Mouse (Mus musculus) stomach, adult 2 months (tissue): ENCODE results near the gene Hist2h2ac. TPM values are rescaled to one million over a fixed set of nuclear protein-coding genes. Genes with fewer than 3 reads are reported as not detected.

Source experiments
- polyA plus RNA-seq: library from polyadenylated mRNA; depleted of rRNA; stranded (reverse); fragments of >200 nt; gene quantifications from 2 replicates; pipeline ENCODE4 v1.2.3, GENCODE M21; 2012; rRNA removed

The Hist2h2ac gene
- polyA plus RNA-seq, 1 experiment, result 3.6 TPM

Other genes starting within 250 kb of the Hist2h2ac start
- gene Plekho1, start 224.9 kb downstream of the Hist2h2ac start, polyA plus RNA-seq, result 21.5 and 24.7 TPM in 2 replicates
- 1.4 and 1.6 TPM in 2 replicates for gene Vps45, start 162.4 kb downstream of the Hist2h2ac start, polyA plus RNA-seq
- 6.0 and 7.2 TPM in 2 replicates for gene Otud7b, start 116.4 kb downstream of the Hist2h2ac start, polyA plus RNA-seq
- gene Mtmr11, start 58.9 kb downstream of the Hist2h2ac start, polyA plus RNA-seq, result 4.0 and 4.3 TPM in 2 replicates
- 55.2 and 66.1 TPM in 2 replicates for gene Sf3b4, start 48.5 kb downstream of the Hist2h2ac start, polyA plus RNA-seq
- gene Sv2a, start 39.7 kb downstream of the Hist2h2ac start, polyA plus RNA-seq, result 0.65 and 0.73 TPM in 2 replicates
- 30.5 and 48.9 TPM in 2 replicates for gene Bola1, start 1.2 kb downstream of the Hist2h2ac start, polyA plus RNA-seq
- 3.7 TPM in 1 of 2 replicates, not detected in the other for gene Hist2h2ab, start 1.0 kb downstream of the Hist2h2ac start, polyA plus RNA-seq
- 0.98 and 1.5 TPM in 2 replicates for gene Hist2h2be, start 239 bp upstream of the Hist2h2ac start, polyA plus RNA-seq
- gene Hist2h3c2, start 18.2 kb upstream of the Hist2h2ac start, polyA plus RNA-seq, result 39.6 and 62.7 TPM in 2 replicates
- gene Hist2h2aa2, start 19.4 kb upstream of the Hist2h2ac start, polyA plus RNA-seq, result 125 and 141 TPM in 2 replicates
- 236 and 409 TPM in 2 replicates for gene Hist2h2aa1, start 24.6 kb upstream of the Hist2h2ac start, polyA plus RNA-seq
- gene Hist2h3c1, start 25.8 kb upstream of the Hist2h2ac start, polyA plus RNA-seq, result not detected in 2 replicates
- 1.9 and 2.1 TPM in 2 replicates for gene Hist2h4, start 42.4 kb upstream of the Hist2h2ac start, polyA plus RNA-seq
- gene Hist2h3b, start 47.8 kb upstream of the Hist2h2ac start, polyA plus RNA-seq, result 34.2 and 45.6 TPM in 2 replicates
- gene Hist2h2bb, start 48.9 kb upstream of the Hist2h2ac start, polyA plus RNA-seq, result 0.85 and 1.3 TPM in 2 replicates
- 0.29 and 0.46 TPM in 2 replicates for gene Fcgr1, start 73.1 kb upstream of the Hist2h2ac start, polyA plus RNA-seq
- gene BC107364, start 231.4 kb upstream of the Hist2h2ac start, polyA plus RNA-seq, result 0.11 and 0.22 TPM in 2 replicates